Mouse (Mus musculus): Measurements from ENCODE around the gene Rtkn2. TPM values are rescaled to one million over a fixed set of nuclear protein-coding genes. Genes with fewer than 3 reads are reported as not detected.

Rtkn2 gene
- polyA plus RNA-seq (2015; fragmentation: Nextera tagmentation; extraction: Ambion mirVana) = 1.2 TPM in 2 replicates

- peak; percentile 93 for ATAC-seq
- under 1% methylated on average over 57 of the region's 57 CpGs for WGBS
- no peak within 1 kb of the TSS for H3K27ac ChIP-seq (ENCODE audit: low read depth, low read length)
Measured at GRCm38 (mm10) chr10:67979401-67980157, at the start of gene Rtkn2. TSS of gene Rtkn2 (plus strand) at chr10:67979570.

GRCm38 (mm10) chr10:67931328-67931727, 48.0 kb upstream of the Rtkn2 start:
- Histone ChIP-seq H3K4me1 (replicated peaks; ENCODE audit: control insufficient read depth, insufficient read depth, low read length) (no peaks in the 10 kb centered on the region), H3K36me3 (ENCODE audit: control insufficient read depth, insufficient read depth) (no peaks in the 10 kb centered on the region), H3K9me3 (ENCODE audit: control insufficient read depth) (0 out of 2 replicates have a peak, but pooled peaks cover 3% of the 10 kb centered on the region), H3K4me2 (replicated peaks; ENCODE audit: low read depth) (no peak overlapping the region), H3K27me3 (replicated peaks; ENCODE audit: control insufficient read depth, insufficient read depth, low read length) (no peaks in the 10 kb centered on the region), H3K27ac (ENCODE audit: low read depth, low read length) (no peak overlapping the region), H3K4me3 (ENCODE audit: low read depth, low read length) (no peak overlapping the region), H3K9ac (ENCODE audit: low read depth, low read length) (no peak overlapping the region)
- WGBS = 77% methylated on average over 4 of the region's 4 CpGs
- no peak for ATAC-seq
- TF ChIP-seq CTCF (IDR thresholded peaks at IDR 0.05; ENCODE audit: low read depth) = no peak

More at GRCm38 (mm10) chr10:67979401-67980157, at the start of gene Rtkn2:
- Histone ChIP-seq H3K4me3 (ENCODE audit: low read depth, low read length) (peak within 1 kb of the TSS; percentile 61), H3K36me3 (ENCODE audit: control insufficient read depth, insufficient read depth) (no peaks in the 10 kb centered on the region), H3K9me3 (ENCODE audit: control insufficient read depth) (no peaks in the 10 kb centered on the region), H3K4me2 (replicated peaks; ENCODE audit: low read depth) (peak within 1 kb of the TSS; percentile 98), H3K4me1 (replicated peaks; ENCODE audit: control insufficient read depth, insufficient read depth, low read length) (no peaks in the 10 kb centered on the region), H3K27me3 (replicated peaks; ENCODE audit: control insufficient read depth, insufficient read depth, low read length) (no peaks in the 10 kb centered on the region), H3K9ac (ENCODE audit: low read depth, low read length) (peak within 1 kb of the TSS; percentile 52)
- TF ChIP-seq CTCF (IDR thresholded peaks at IDR 0.05; ENCODE audit: low read depth) = peak; percentile 35

DNA sequence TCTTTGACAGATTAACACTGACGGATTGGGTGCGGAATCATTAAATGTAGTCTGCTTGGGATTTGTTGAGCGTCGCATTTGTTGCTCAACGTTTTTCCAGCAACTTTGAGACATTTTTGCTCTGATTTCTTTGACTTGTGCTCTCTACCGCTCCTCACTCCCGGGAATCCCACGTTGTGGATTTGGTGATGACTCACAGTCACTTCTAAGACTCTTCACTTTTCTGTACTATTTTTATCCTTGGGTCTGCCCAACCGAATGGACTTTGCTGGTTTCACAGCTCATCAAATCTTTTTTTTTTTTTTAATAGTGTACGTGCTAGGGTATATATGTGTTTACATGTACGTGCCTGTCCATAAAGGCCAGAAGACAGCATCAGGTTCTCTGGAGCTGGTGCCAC, 46.6 kb upstream of the Rtkn2 start:
- H3K9ac ChIP-seq (ENCODE audit: low read depth, low read length) = no peak overlapping the region
- H3K27ac ChIP-seq (ENCODE audit: low read depth, low read length) = no peak overlapping the region
- H3K9me3 ChIP-seq (ENCODE audit: control insufficient read depth) = 0 out of 2 replicates have a peak, but pooled peaks cover 3% of the 10 kb centered on the region
- no peak for TF ChIP-seq CTCF (IDR thresholded peaks at IDR 0.05; ENCODE audit: low read depth)
- no peak for ATAC-seq
- no peaks in the 10 kb centered on the region for H3K36me3 ChIP-seq (ENCODE audit: control insufficient read depth, insufficient read depth)
- H3K4me2 ChIP-seq (replicated peaks; ENCODE audit: low read depth) = no peak overlapping the region
- 87% methylated on average over 11 of the region's 11 CpGs for WGBS
- H3K27me3 ChIP-seq (replicated peaks; ENCODE audit: control insufficient read depth, insufficient read depth, low read length) = no peaks in the 10 kb centered on the region
- no peak overlapping the region for H3K4me3 ChIP-seq (ENCODE audit: low read depth, low read length)
- H3K4me1 ChIP-seq (replicated peaks; ENCODE audit: control insufficient read depth, insufficient read depth, low read length) = no peaks in the 10 kb centered on the region

GRCm38 (mm10) chr10:67936944-67937343, 42.4 kb upstream of the Rtkn2 start:
- Histone ChIP-seq H3K27me3 (replicated peaks; ENCODE audit: control insufficient read depth, insufficient read depth, low read length) (no peaks in the 10 kb centered on the region), H3K4me1 (replicated peaks; ENCODE audit: control insufficient read depth, insufficient read depth, low read length) (no peaks in the 10 kb centered on the region), H3K4me2 (replicated peaks; ENCODE audit: low read depth) (no peak overlapping the region), H3K4me3 (ENCODE audit: low read depth, low read length) (no peak overlapping the region), H3K36me3 (ENCODE audit: control insufficient read depth, insufficient read depth) (no peaks in the 10 kb centered on the region), H3K9me3 (ENCODE audit: control insufficient read depth) (0 out of 2 replicates have a peak, but pooled peaks cover 3% of the 10 kb centered on the region), H3K27ac (ENCODE audit: low read depth, low read length) (no peak overlapping the region), H3K9ac (ENCODE audit: low read depth, low read length) (no peak overlapping the region)
- 51% methylated on average over 4 of the region's 4 CpGs for WGBS
- no peak for ATAC-seq
- no peak for TF ChIP-seq CTCF (IDR thresholded peaks at IDR 0.05; ENCODE audit: low read depth)

DNA sequence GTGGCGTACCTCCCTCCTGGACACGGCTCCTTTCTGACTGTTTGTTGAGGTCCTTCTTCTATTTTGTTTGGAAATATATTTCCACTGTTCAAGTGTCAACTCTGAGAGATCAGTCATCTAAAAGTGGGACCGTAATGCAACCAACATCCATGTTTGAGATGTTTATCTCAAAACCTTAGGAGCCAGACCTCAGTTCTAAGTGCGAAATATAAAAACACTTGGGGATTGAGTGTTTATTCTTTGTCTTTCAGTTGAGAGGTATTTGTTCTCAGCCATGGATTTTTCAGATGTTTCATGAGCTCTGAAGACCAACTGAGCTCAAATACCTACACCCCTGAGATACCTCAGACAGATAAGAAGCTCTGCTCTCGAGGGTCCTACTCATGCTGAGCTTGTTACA, 41.6 kb upstream of the Rtkn2 start:
- H3K27me3 ChIP-seq (replicated peaks; ENCODE audit: control insufficient read depth, insufficient read depth, low read length) = no peaks in the 10 kb centered on the region
- no peak for ATAC-seq
- H3K27ac ChIP-seq (ENCODE audit: low read depth, low read length) = no peak overlapping the region
- WGBS = 75% methylated on average over 5 of the region's 5 CpGs
- TF ChIP-seq CTCF (IDR thresholded peaks at IDR 0.05; ENCODE audit: low read depth) = no peak
- H3K4me3 ChIP-seq (ENCODE audit: low read depth, low read length) = no peak overlapping the region
- H3K9ac ChIP-seq (ENCODE audit: low read depth, low read length) = no peak overlapping the region
- H3K4me1 ChIP-seq (replicated peaks; ENCODE audit: control insufficient read depth, insufficient read depth, low read length) = no peaks in the 10 kb centered on the region
- H3K36me3 ChIP-seq (ENCODE audit: control insufficient read depth, insufficient read depth) = no peaks in the 10 kb centered on the region
- H3K9me3 ChIP-seq (ENCODE audit: control insufficient read depth) = 0 out of 2 replicates have a peak, but pooled peaks cover 3% of the 10 kb centered on the region
- H3K4me2 ChIP-seq (replicated peaks; ENCODE audit: low read depth) = no peak overlapping the region

DNA sequence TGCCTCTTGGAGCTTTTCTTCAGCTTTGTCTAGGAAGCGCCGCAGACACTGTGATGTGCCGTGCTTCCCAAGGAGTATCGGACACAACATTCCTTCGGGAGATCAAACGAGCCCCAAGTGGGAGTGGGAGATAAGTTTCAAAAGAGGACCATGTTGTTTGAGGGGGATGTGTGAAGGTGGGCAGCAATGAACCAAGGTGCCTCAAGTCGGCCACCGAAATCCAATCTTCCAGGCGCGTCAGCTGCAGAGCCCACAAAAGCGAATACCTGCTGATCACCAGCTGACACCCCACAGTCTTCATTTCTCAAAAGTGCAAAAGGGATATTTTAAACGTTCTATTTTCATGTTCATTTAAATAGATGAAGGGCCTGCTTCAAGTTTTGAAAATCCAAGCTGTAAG, 39.8 kb upstream of the Rtkn2 start:
- no peak for TF ChIP-seq CTCF (IDR thresholded peaks at IDR 0.05; ENCODE audit: low read depth)
- no peak overlapping the region for H3K4me2 ChIP-seq (replicated peaks; ENCODE audit: low read depth)
- H3K9me3 ChIP-seq (ENCODE audit: control insufficient read depth) = no peaks in the 10 kb centered on the region
- no peak overlapping the region for H3K4me3 ChIP-seq (ENCODE audit: low read depth, low read length)
- no peak for ATAC-seq
- H3K36me3 ChIP-seq (ENCODE audit: control insufficient read depth, insufficient read depth) = no peaks in the 10 kb centered on the region
- WGBS = 72% methylated on average over 12 of the region's 12 CpGs
- no peak overlapping the region for H3K27ac ChIP-seq (ENCODE audit: low read depth, low read length)
- no peak overlapping the region for H3K9ac ChIP-seq (ENCODE audit: low read depth, low read length)
- H3K4me1 ChIP-seq (replicated peaks; ENCODE audit: control insufficient read depth, insufficient read depth, low read length) = no peaks in the 10 kb centered on the region
- H3K27me3 ChIP-seq (replicated peaks; ENCODE audit: control insufficient read depth, insufficient read depth, low read length) = no peaks in the 10 kb centered on the region
